Mouse (Mus musculus) skeletal muscle tissue, postnatal 0 days (tissue): ENCODE data around the gene Vmn1r213. TPM values are rescaled to one million over a fixed set of nuclear protein-coding genes. Genes with fewer than 3 reads are reported as not detected.

Source experiments
- polyA plus RNA-seq: library from polyadenylated mRNA; unstranded; fragments of >200 nt; fragmentation: Nextera tagmentation; extraction: Ambion mirVana; gene quantifications from 2 replicates; pipeline ENCODE4 v1.2.1, GENCODE M21; 2015

The Vmn1r213 gene
- not detected in 2 replicates for polyA plus RNA-seq

GRCm38 (mm10) chr13:23007356-23007755, at the start of gene Vmn1r213:
Gene Vmn1r213, plus strand, starts transcription at chr13:23007656.

GRCm38 (mm10) chr13:23030118-23030517, 22.7 kb downstream of the Vmn1r213 start, which contains the start of gene Vmn1r214:
Gene Vmn1r214, plus strand, starts transcription at chr13:23030418.

Other genes starting within 250 kb of the Vmn1r213 start
- gene Vmn1r208, start 230.3 kb upstream of the Vmn1r213 start, polyA plus RNA-seq = not detected in 2 replicates
- gene Vmn1r209, start 198.0 kb upstream of the Vmn1r213 start, polyA plus RNA-seq = not detected in 2 replicates
- gene Vmn1r210, start 176.3 kb upstream of the Vmn1r213 start, polyA plus RNA-seq = not detected in 2 replicates
- gene Vmn1r211, start 150.1 kb upstream of the Vmn1r213 start, polyA plus RNA-seq = not detected in 2 replicates
- not detected in 2 replicates for gene Vmn1r212, start 123.5 kb upstream of the Vmn1r213 start, polyA plus RNA-seq
- gene Vmn1r214, start 22.8 kb downstream of the Vmn1r213 start, polyA plus RNA-seq = not detected in 2 replicates
- not detected in 2 replicates for gene Vmn1r215, start 60.4 kb downstream of the Vmn1r213 start, polyA plus RNA-seq
- not detected in 2 replicates for gene Vmn1r217, start 110.6 kb downstream of the Vmn1r213 start, polyA plus RNA-seq
- gene Vmn1r218, start 125.5 kb downstream of the Vmn1r213 start, polyA plus RNA-seq = not detected in 2 replicates
- not detected in 2 replicates for gene Vmn1r219, start 151.7 kb downstream of the Vmn1r213 start, polyA plus RNA-seq
- gene Vmn1r220, start 180.3 kb downstream of the Vmn1r213 start, polyA plus RNA-seq = not detected in 2 replicates
- not detected in 2 replicates for gene Vmn1r221, start 206.5 kb downstream of the Vmn1r213 start, polyA plus RNA-seq
- gene Vmn1r222, start 228.3 kb downstream of the Vmn1r213 start, polyA plus RNA-seq = not detected in 2 replicates
- not detected in 2 replicates for gene Vmn1r223, start 239.5 kb downstream of the Vmn1r213 start, polyA plus RNA-seq